Mouse (Mus musculus): ENCODE results near the gene Fmc1.
A peak's percentile ranks its signal among the peaks of the same experiment; 100 is the strongest.

The Fmc1 gene

DNA sequence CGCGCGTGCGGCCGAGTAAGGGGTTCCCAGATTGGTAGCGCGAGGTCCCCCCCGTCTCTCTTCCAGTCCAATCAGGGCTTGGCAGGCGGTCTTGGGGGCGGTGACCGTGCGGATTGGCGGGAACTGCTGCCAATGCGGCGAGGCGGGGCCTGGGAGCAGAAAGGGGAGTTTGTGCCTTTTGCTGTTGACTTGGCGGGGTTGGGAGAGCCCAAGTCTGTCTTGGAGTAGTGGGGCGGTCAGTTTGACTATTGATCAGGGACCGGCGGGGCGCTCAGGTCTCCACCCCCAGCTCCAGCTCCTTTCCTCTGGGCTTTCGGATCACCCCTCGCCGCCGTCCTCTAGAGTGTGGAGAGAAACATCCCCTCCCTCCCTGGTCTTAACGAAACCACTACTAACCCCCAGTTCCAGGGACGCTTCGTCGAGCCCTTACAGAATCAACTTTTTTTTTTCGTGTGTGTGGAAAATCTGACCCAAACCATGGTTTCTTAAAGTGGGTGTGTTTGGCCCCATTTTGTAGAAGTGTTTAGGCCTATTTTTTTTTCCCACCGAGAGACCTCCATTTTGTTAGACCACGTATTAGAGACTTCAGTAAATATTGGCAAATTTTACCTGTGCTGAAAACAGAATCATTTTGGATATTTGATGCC is 18.8 kb downstream of the Fmc1 start:
- DNase-seq (ENCODE audit: low spot score), result peak; percentile 87

DNA sequence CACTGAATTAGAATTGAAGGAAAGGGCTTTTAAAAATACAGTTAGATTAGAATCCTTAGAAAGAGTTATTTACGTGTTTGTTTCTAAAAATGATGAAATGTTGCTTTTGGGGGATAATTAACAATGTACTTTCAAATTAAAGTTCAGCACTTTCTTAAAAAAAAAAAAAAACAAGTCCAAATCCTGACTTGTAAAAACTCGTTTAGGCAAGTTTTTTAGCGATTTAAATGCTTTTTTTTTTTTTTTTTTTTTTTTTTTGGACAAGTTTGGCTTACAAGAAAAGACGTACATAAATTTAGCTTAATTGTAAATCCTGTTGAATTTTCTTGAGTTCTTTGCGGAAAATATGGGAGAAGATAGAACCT is 19.3 kb downstream of the Fmc1 start:
- no peak for DNase-seq (ENCODE audit: low spot score)

DNA sequence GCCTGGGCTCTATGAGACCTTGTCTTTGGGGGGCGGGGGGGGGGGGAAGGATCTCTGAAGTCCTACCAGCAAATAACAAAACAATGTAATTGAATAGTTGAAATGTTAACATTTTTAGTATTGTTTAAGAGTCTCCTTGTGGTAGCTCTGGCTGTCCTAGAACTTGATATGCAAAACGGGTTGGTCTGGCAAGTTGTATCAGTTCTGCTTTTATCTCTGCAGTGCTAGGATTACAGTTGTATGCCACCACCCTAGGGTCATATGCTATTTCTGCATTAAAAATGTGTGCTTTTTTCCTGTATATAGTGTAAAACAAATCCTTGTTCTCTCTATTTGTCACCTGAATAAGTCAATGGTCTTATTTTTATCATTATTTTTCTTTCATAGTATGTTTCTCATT is 42.8 kb downstream of the Fmc1 start:
- no peak for DNase-seq (ENCODE audit: low spot score)

DNA sequence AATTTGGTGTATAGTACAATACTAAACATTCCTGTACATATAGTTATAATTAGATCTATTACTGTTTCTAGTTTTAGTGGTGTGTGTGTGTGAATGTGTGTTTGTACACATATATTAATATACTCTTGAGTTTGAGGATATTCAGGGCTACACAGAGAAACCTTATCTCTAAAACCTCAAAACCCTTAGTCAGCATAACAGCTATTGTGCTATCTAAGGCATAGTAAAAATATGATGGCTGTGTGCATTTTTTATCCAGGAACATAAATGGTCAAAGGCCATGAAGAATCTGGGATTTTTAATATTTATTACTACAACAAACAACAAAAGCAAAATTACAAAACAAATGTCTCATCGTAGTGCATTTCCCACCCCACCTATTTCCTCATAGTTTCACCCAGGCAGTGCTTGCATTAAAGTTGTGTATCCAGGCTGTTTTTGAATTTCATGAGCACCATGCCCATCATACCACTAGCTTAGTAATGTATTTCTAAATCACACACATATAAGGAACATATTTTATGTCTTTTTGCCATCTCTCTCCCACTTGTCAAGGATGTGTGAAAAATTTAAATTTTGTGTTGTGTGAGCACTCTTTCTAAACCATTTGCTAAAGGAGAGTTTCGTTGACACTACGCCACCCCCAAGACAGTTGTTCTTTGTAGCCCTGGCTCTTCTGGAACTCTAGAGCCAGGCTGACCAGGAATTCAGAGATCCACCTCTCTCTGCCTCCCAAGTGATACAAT is 47.0 kb downstream of the Fmc1 start:
- DNase-seq (ENCODE audit: low spot score), result no peak

DNA sequence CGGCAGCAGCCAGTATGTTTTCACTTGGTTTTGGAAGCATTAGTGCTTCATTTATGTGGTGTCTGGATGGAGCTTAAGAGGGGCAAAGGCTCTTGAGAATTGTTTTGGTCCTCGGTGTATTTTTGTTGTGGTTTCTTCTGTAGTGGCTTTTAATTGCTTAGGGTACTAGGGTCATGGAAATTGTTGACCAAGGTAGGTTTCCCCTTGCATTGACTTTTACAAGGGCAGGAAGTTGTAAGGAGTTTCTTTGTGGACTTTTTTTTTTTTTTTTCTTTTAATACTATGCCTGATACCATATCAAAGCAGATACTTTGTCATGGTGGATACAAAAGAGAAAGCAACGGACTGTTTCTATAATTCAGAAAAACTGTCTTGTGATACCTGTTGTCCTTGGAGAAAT is 48.4 kb downstream of the Fmc1 start:
- DNase-seq (ENCODE audit: low spot score), result no peak
